Mouse (Mus musculus) heart, embryonic 14.5 days (tissue): ENCODE measurements around the gene Ccdc71. TPM values are rescaled to one million over a fixed set of nuclear protein-coding genes. Genes with fewer than 3 reads are reported as not detected.

Experiments
- ATAC-seq: fragments of 200-750 bp; cut with Nextera tagmentation; 2 replicates; pipeline ENCODE4 v1.8.0; 2017; ENCODE audit warnings: low read depth, moderate TSS enrichment; ENCODE audit not compliant: insufficient number of reproducible peaks, insufficient read depth, low FRiP score
- H3K27ac ChIP-seq, 2 experiments: fragments of 200-500 bp in 1 of 2; fragments of 300-500 bp in 1 of 2; sonication (generic) in 1 of 2; replicated peaks in 1 of 2; 2 replicates each; pipeline ENCODE4 v1.5.1; 2012 to 2014; ENCODE audit warnings: low read depth in 2 of 2, low read length in 2 of 2, control low read depth in 1 of 2, mild to moderate bottlenecking in 1 of 2, mixed read lengths in 1 of 2; ENCODE audit not compliant: control insufficient read depth in 1 of 2, insufficient read depth in 1 of 2
- H3K27me3 ChIP-seq: fragments of 300-500 bp; sonication (generic); 2 replicates; pipeline ENCODE4 v1.6.1; 2014; ENCODE audit warnings: mild to moderate bottlenecking, low read length, control low read depth; ENCODE audit not compliant: control insufficient read depth, insufficient read depth
- H3K36me3 ChIP-seq: fragments of 300-500 bp; sonication (generic); 2 replicates; pipeline ENCODE4 v1.6.1; 2014; ENCODE audit warnings: mild to moderate bottlenecking, control low read depth, low read length, mixed read lengths; ENCODE audit not compliant: control insufficient read depth, insufficient read depth
- H3K4me1 ChIP-seq, 2 experiments: fragments of 200-500 bp in 1 of 2; fragments of 300-500 bp in 1 of 2; sonication (generic) in 1 of 2; 2 replicates each; pipeline ENCODE4 v1.6.1; 2012 to 2014; ENCODE audit warnings: low read length in 2 of 2, control low read depth in 1 of 2, mixed read lengths in 1 of 2; ENCODE audit not compliant: control insufficient read depth in 2 of 2, insufficient read depth in 2 of 2
- H3K4me2 ChIP-seq: fragments of 300-500 bp; sonication (generic); 2 replicates; pipeline ENCODE4 v1.6.1; 2014; ENCODE audit warnings: mild to moderate bottlenecking, low read length
- H3K4me3 ChIP-seq, 2 experiments: fragments of 200-500 bp in 1 of 2; fragments of 300-500 bp in 1 of 2; sonication (generic) in 1 of 2; 2 replicates each; pipeline ENCODE4 v1.5.1; 2012 to 2014; ENCODE audit warnings: low read length in 2 of 2, mild to moderate bottlenecking in 2 of 2, control low read depth in 1 of 2, low read depth in 1 of 2, moderate library complexity in 1 of 2; ENCODE audit not compliant: control insufficient read depth in 1 of 2, insufficient read depth in 1 of 2
- H3K9ac ChIP-seq: fragments of 300-500 bp; sonication (generic); 2 replicates; pipeline ENCODE4 v1.6.1; 2014; ENCODE audit warnings: mild to moderate bottlenecking, low read length
- H3K9me3 ChIP-seq: fragments of 300-500 bp; sonication (generic); 2 replicates; pipeline ENCODE4 v1.6.1; 2016; ENCODE audit warnings: low read length, control low read depth; ENCODE audit not compliant: control insufficient read depth
- WGBS: fragments of 180-500 bp; shearing (Covaris S2); extraction: QIAGEN DNeasy Blood & Tissue Kit; methylation state at CpG from one replicate; pipeline ENCODE4 v1.1.7; 2014; 5-methylcytosine and 5-hydroxymethylcytosine counted together
- polyA plus RNA-seq: library from polyadenylated mRNA; unstranded; fragments of >200 nt; fragmentation: Nextera tagmentation; extraction: Ambion mirVana; gene quantifications from 2 replicates; pipeline ENCODE4 v1.2.1, GENCODE M21; 2014

The Ccdc71 gene
- polyA plus RNA-seq, 1 experiment from 2014 or later: 31.0 TPM

- H3K4me3 ChIP-seq: peak overlapping the region; percentile 96 to 99
- H3K9ac ChIP-seq: peak overlapping the region; percentile 99
- H3K27me3 ChIP-seq: no peaks in the 10 kb centered on the region
- H3K4me2 ChIP-seq: peak overlapping the region; percentile 73
- 3% methylated on average over 12 of the region's 12 CpGs for WGBS
- H3K27ac ChIP-seq: peak overlapping the region; percentile 97 to 99
- no peak for ATAC-seq
- H3K9me3 ChIP-seq: no peaks in the 10 kb centered on the region
- peaks cover 10% of the 10 kb centered on the region in 2 experiments for H3K4me1 ChIP-seq
- peaks cover 86% of the 10 kb centered on the region for H3K36me3 ChIP-seq
Measured at GRCm38 (mm10) chr9:108491286-108491580, 30.9 kb downstream of the Ccdc71 start.

GRCm38 (mm10) chr9:108492043-108492750 lies 31.9 kb downstream of the Ccdc71 start:
- H3K36me3 ChIP-seq: peaks cover 86% of the 10 kb centered on the region
- WGBS: 79% methylated on average over 16 of the region's 16 CpGs

GRCm38 (mm10) chr9:108493246-108493645 lies 32.9 kb downstream of the Ccdc71 start:
- Histone ChIP-seq H3K9me3 (no peaks in the 10 kb centered on the region), H3K4me2 (no peak overlapping the region), H3K27ac (no peak overlapping the region), H3K36me3 (peaks cover 86% of the 10 kb centered on the region), H3K27me3 (no peaks in the 10 kb centered on the region), H3K9ac (no peak overlapping the region), H3K4me1 (peaks cover 10% of the 10 kb centered on the region in 2 experiments), H3K4me3 (no peak overlapping the region)
- WGBS: 98% methylated on average over 8 of the region's 8 CpGs
- no peak for ATAC-seq

More at GRCm38 (mm10) chr9:108492043-108492750, 31.9 kb downstream of the Ccdc71 start:
- Histone ChIP-seq H3K4me3 (peak overlapping the region; percentile 5 to 99; a peak in 3 of 4 replicates), H3K9me3 (no peaks in the 10 kb centered on the region), H3K27me3 (no peaks in the 10 kb centered on the region), H3K27ac (no peak overlapping the region), H3K4me2 (peak overlapping the region; percentile 73), H3K9ac (peak overlapping the region; percentile 99), H3K4me1 (peaks cover 10% of the 10 kb centered on the region in 2 experiments)
- no peak for ATAC-seq

- H3K9me3 ChIP-seq: no peaks in the 10 kb centered on the region
- peaks cover 86% of the 10 kb centered on the region for H3K36me3 ChIP-seq
- H3K27ac ChIP-seq: no peak overlapping the region
- no peak for ATAC-seq
- no peak overlapping the region for H3K9ac ChIP-seq
- no peak overlapping the region for H3K4me2 ChIP-seq
- WGBS: 92% methylated on average over 19 of the region's 19 CpGs
- H3K4me3 ChIP-seq: no peak overlapping the region
- peaks cover 10% of the 10 kb centered on the region in 2 experiments for H3K4me1 ChIP-seq
- H3K27me3 ChIP-seq: no peaks in the 10 kb centered on the region
Measured at GRCm38 (mm10) chr9:108494146-108494825, 34.0 kb downstream of the Ccdc71 start.

- Histone ChIP-seq H3K36me3 (peaks cover 86% of the 10 kb centered on the region), H3K4me1 (peaks cover 10% of the 10 kb centered on the region in 2 experiments), H3K9ac (no peak overlapping the region), H3K27ac (no peak overlapping the region), H3K4me2 (no peak overlapping the region), H3K9me3 (no peaks in the 10 kb centered on the region), H3K4me3 (no peak overlapping the region), H3K27me3 (no peaks in the 10 kb centered on the region)
- 84% methylated on average over 10 of the region's 10 CpGs for WGBS
- no peak for ATAC-seq
Measured at GRCm38 (mm10) chr9:108494905-108495304, 34.6 kb downstream of the Ccdc71 start.

- Histone ChIP-seq H3K4me2 (no peak overlapping the region), H3K36me3 (peaks cover 93% of the 10 kb centered on the region), H3K9ac (no peak overlapping the region), H3K27ac (no peak overlapping the region), H3K9me3 (no peaks in the 10 kb centered on the region), H3K4me3 (no peak overlapping the region), H3K27me3 (no peaks in the 10 kb centered on the region), H3K4me1 (no peaks in the 10 kb centered on the region)
- no peak for ATAC-seq
- 90% methylated on average over 7 of the region's 7 CpGs for WGBS
Measured at GRCm38 (mm10) chr9:108499231-108499630, 38.9 kb downstream of the Ccdc71 start.

- no peak overlapping the region for H3K4me3 ChIP-seq
- H3K9ac ChIP-seq: no peak overlapping the region
- 74% methylated on average over 15 of the region's 15 CpGs for WGBS
- H3K4me1 ChIP-seq: no peaks in the 10 kb centered on the region
- H3K27me3 ChIP-seq: no peaks in the 10 kb centered on the region
- H3K36me3 ChIP-seq: peaks cover 86% of the 10 kb centered on the region
- H3K4me2 ChIP-seq: no peak overlapping the region
- no peak overlapping the region for H3K27ac ChIP-seq
- no peak for ATAC-seq
- H3K9me3 ChIP-seq: no peaks in the 10 kb centered on the region
Measured at GRCm38 (mm10) chr9:108499943-108500342, 39.6 kb downstream of the Ccdc71 start.
